Mouse (Mus musculus): ENCODE measurements at regions not wholly inside any gene's neighbourhood (a gene's known extent, or its start where the extent isn't known, plus 50 kb on each side); places are given as distances from the start of the nearest gene placed in this dataset.

GRCm38 (mm10) chr17:88370676-88371075 is 69.8 kb upstream of the Foxn2 start:
- Histone ChIP-seq H3K4me1 (ENCODE audit: control insufficient read depth, insufficient read depth, low read length) (no peaks in the 10 kb centered on the region), H3K4me3 (replicated peaks; ENCODE audit: control insufficient read depth, low read depth, low read length) (no peak overlapping the region), H3K27ac (ENCODE audit: control insufficient read depth, insufficient read depth, low read depth, low read length, poor library complexity) (no peak overlapping the region)
- TF ChIP-seq CTCF (IDR thresholded peaks at IDR 0.05; ENCODE audit: control insufficient read depth, insufficient read depth, low read length) (no peak), POLR2A (IDR thresholded peaks at IDR 0.05; ENCODE audit: borderline replicate concordance, control insufficient read depth, low read depth, low read length) (no peak)
- WGBS, result 80% methylated on average over 9 of the region's 9 CpGs

DNA sequence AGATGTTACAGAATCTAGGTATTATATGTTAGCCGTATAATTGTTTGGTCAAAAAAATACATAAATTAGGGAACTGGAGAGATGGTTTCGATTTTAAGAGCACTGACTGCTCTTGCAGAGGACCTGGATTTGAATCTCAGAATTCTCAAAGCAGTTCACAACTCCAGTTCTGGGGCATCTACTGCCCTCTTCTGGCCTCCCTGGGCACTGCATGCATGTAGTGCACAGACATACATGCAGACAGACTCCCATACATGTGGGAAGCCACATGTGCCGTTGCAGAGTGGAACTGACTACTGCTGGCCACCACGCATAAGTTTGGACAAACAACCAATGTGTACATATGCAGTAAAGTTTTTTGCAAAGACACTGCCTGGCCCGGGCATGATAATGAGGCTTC is 62.0 kb upstream of the Foxn2 start:
- H3K4me1 ChIP-seq (ENCODE audit: control insufficient read depth, insufficient read depth, low read length), result no peaks in the 10 kb centered on the region
- WGBS, result 87% methylated on average over 5 of the region's 5 CpGs
- TF ChIP-seq CTCF (IDR thresholded peaks at IDR 0.05; ENCODE audit: control insufficient read depth, insufficient read depth, low read length) (peak; percentile 29; the same call in 1 of the 2 replicates), POLR2A (IDR thresholded peaks at IDR 0.05; ENCODE audit: borderline replicate concordance, control insufficient read depth, low read depth, low read length) (no peak)
- no peak overlapping the region for H3K27ac ChIP-seq (ENCODE audit: control insufficient read depth, insufficient read depth, low read depth, low read length, poor library complexity)
- H3K4me3 ChIP-seq (replicated peaks; ENCODE audit: control insufficient read depth, low read depth, low read length), result no peak overlapping the region

GRCm38 (mm10) chr17:88379389-88379788 is 61.1 kb upstream of the Foxn2 start:
- H3K4me1 ChIP-seq (ENCODE audit: control insufficient read depth, insufficient read depth, low read length), result no peaks in the 10 kb centered on the region
- TF ChIP-seq CTCF (IDR thresholded peaks at IDR 0.05; ENCODE audit: control insufficient read depth, insufficient read depth, low read length), result no peak
- no peak for TF ChIP-seq POLR2A (IDR thresholded peaks at IDR 0.05; ENCODE audit: borderline replicate concordance, control insufficient read depth, low read depth, low read length)
- 86% methylated on average over 5 of the region's 5 CpGs for WGBS
- no peak overlapping the region for H3K27ac ChIP-seq (ENCODE audit: control insufficient read depth, insufficient read depth, low read depth, low read length, poor library complexity)
- H3K4me3 ChIP-seq (replicated peaks; ENCODE audit: control insufficient read depth, low read depth, low read length), result no peak overlapping the region

GRCm38 (mm10) chr17:88381106-88381505 is 59.4 kb upstream of the Foxn2 start:
- H3K4me3 ChIP-seq (replicated peaks; ENCODE audit: control insufficient read depth, low read depth, low read length), result no peak overlapping the region
- TF ChIP-seq POLR2A (IDR thresholded peaks at IDR 0.05; ENCODE audit: borderline replicate concordance, control insufficient read depth, low read depth, low read length) (no peak), CTCF (IDR thresholded peaks at IDR 0.05; ENCODE audit: control insufficient read depth, insufficient read depth, low read length) (peak; percentile 9; the same call in 1 of the 2 replicates)
- 63% methylated on average over 9 of the region's 9 CpGs for WGBS
- no peak overlapping the region for H3K27ac ChIP-seq (ENCODE audit: control insufficient read depth, insufficient read depth, low read depth, low read length, poor library complexity)
- H3K4me1 ChIP-seq (ENCODE audit: control insufficient read depth, insufficient read depth, low read length), result no peaks in the 10 kb centered on the region

DNA sequence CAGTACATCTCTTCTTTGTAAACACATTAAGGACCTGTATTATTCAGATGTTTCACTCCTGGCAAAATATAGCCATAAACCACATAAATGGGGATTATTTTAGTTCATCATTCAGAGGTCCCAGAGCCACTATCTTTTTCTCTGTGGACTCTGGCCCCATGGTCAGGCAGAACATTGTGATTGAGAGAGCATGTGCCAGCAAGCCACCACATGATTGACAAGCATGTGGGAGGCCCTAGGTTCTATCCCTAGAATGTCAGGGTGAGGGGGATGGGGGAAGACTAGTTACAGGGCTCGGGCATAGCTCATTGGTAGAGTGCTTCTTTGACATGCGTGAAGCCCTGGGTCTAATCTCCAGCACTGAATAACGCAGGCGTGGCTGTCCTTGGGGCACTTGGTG is 57.1 kb upstream of the Foxn2 start:
- TF ChIP-seq POLR2A (IDR thresholded peaks at IDR 0.05; ENCODE audit: borderline replicate concordance, control insufficient read depth, low read depth, low read length), result no peak
- TF ChIP-seq CTCF (IDR thresholded peaks at IDR 0.05; ENCODE audit: control insufficient read depth, insufficient read depth, low read length), result no peak
- no peak overlapping the region for H3K4me3 ChIP-seq (replicated peaks; ENCODE audit: control insufficient read depth, low read depth, low read length)
- H3K4me1 ChIP-seq (ENCODE audit: control insufficient read depth, insufficient read depth, low read length), result no peaks in the 10 kb centered on the region
- 89% methylated on average over 4 of the region's 4 CpGs for WGBS
- H3K27ac ChIP-seq (ENCODE audit: control insufficient read depth, insufficient read depth, low read depth, low read length, poor library complexity), result no peak overlapping the region

GRCm38 (mm10) chr17:88388441-88388951 is 52.0 kb upstream of the Foxn2 start:
- no peak overlapping the region for H3K4me3 ChIP-seq (replicated peaks; ENCODE audit: control insufficient read depth, low read depth, low read length)
- H3K4me1 ChIP-seq (ENCODE audit: control insufficient read depth, insufficient read depth, low read length), result no peaks in the 10 kb centered on the region
- no peak overlapping the region for H3K27ac ChIP-seq (ENCODE audit: control insufficient read depth, insufficient read depth, low read depth, low read length, poor library complexity)
- TF ChIP-seq POLR2A (IDR thresholded peaks at IDR 0.05; ENCODE audit: borderline replicate concordance, control insufficient read depth, low read depth, low read length) (no peak), CTCF (IDR thresholded peaks at IDR 0.05; ENCODE audit: control insufficient read depth, insufficient read depth, low read length) (no peak)
- WGBS, result 83% methylated on average over 15 of the region's 15 CpGs

GRCm38 (mm10) chr17:88389668-88390461 is 50.6 kb upstream of the Foxn2 start:
- no peaks in the 10 kb centered on the region for H3K4me1 ChIP-seq (ENCODE audit: control insufficient read depth, insufficient read depth, low read length)
- no peak for TF ChIP-seq POLR2A (IDR thresholded peaks at IDR 0.05; ENCODE audit: borderline replicate concordance, control insufficient read depth, low read depth, low read length)
- no peak for TF ChIP-seq CTCF (IDR thresholded peaks at IDR 0.05; ENCODE audit: control insufficient read depth, insufficient read depth, low read length)
- no peak overlapping the region for H3K4me3 ChIP-seq (replicated peaks; ENCODE audit: control insufficient read depth, low read depth, low read length)
- no peak overlapping the region for H3K27ac ChIP-seq (ENCODE audit: control insufficient read depth, insufficient read depth, low read depth, low read length, poor library complexity)
- 81% methylated on average over 14 of the region's 14 CpGs for WGBS

Data from bone marrow, adult 2 months (tissue).